Mouse (Mus musculus): ENCODE measurements at regions not wholly inside any gene's neighbourhood (a gene's known extent, or its start where the extent isn't known, plus 50 kb on each side); places are given as distances from the start of the nearest gene placed in this dataset.
"Not testable (repeated sequence)": the region's sequence is repeated elsewhere in the genome, so short reads cannot be mapped to it uniquely, and the experiment has no call there.

GRCm38 (mm10) chr10:111624624-111625023, 118.5 kb downstream of the Phlda1 start:
- no peak for DNase-seq
- intact Hi-C loops (cut with DNase I), result no loop called here

GRCm38 (mm10) chr10:111625573-111625972, 119.5 kb downstream of the Phlda1 start:
- DNase-seq, result no peak
- intact Hi-C loops (cut with DNase I), result no loop called here

- intact Hi-C loops (cut with DNase I), result no loop called here
- DNase-seq, result no peak
Measured at GRCm38 (mm10) chr10:111626009-111626408, 119.9 kb downstream of the Phlda1 start.

- DNase-seq, result peak in 1 of 2 experiments; percentile 24
- intact Hi-C loops (cut with DNase I), result loop anchor here (5.0 kb wide), 1 partner anchor 134 kb away; no protein-coding TSS in a partner anchor
Measured at GRCm38 (mm10) chr10:111636283-111636682, 130.2 kb downstream of the Phlda1 start.

- intact Hi-C loops (cut with DNase I), result loop anchor here (5.0 kb wide), 1 partner anchor 135 kb away; no protein-coding TSS in a partner anchor
- no peak for DNase-seq
Measured at GRCm38 (mm10) chr10:111637084-111637735, 131.1 kb downstream of the Phlda1 start.

- no peak for DNase-seq
- intact Hi-C loops (cut with DNase I), result loop anchor here (5.0 kb wide), 1 partner anchor 138 kb away; no protein-coding TSS in a partner anchor
Measured at GRCm38 (mm10) chr10:111639866-111640265, 133.8 kb downstream of the Phlda1 start.

- intact Hi-C loops (cut with DNase I), result no loop called here
Measured at GRCm38 (mm10) chr10:111642683-111643082, 136.6 kb downstream of the Phlda1 start.

GRCm38 (mm10) chr10:111653773-111654172, 147.7 kb downstream of the Phlda1 start:
- DNase-seq; intact Hi-C loops (cut with DNase I): not testable (repeated sequence)

More at GRCm38 (mm10) chr10:111642683-111643082, 136.6 kb downstream of the Phlda1 start:
- DNase-seq, result no peak

- intact Hi-C loops (cut with DNase I), result no loop called here
- DNase-seq, result no peak
Measured at GRCm38 (mm10) chr10:111654364-111655226, 148.5 kb downstream of the Phlda1 start.

GRCm38 (mm10) chr10:111658828-111659227, 152.7 kb downstream of the Phlda1 start:
- no peak for DNase-seq
- intact Hi-C loops (cut with DNase I), result no loop called here

GRCm38 (mm10) chr10:111662665-111663064, 156.6 kb downstream of the Phlda1 start:
- intact Hi-C loops (cut with DNase I), result no loop called here
- DNase-seq, result no peak

GRCm38 (mm10) chr10:111665834-111666233, 159.7 kb downstream of the Phlda1 start:
- no peak for DNase-seq
- intact Hi-C loops (cut with DNase I), result no loop called here

- no peak for DNase-seq
- intact Hi-C loops (cut with DNase I), result no loop called here
Measured at GRCm38 (mm10) chr10:111666963-111667362, 160.9 kb downstream of the Phlda1 start.

GRCm38 (mm10) chr10:111668639-111669038, 162.6 kb downstream of the Phlda1 start:
- intact Hi-C loops (cut with DNase I), result no loop called here
- DNase-seq, result no peak

- no peak for DNase-seq
- intact Hi-C loops (cut with DNase I), result no loop called here
Measured at GRCm38 (mm10) chr10:111669658-111670057, 163.6 kb downstream of the Phlda1 start.

GRCm38 (mm10) chr10:111670666-111671065, 164.6 kb downstream of the Phlda1 start:
- DNase-seq, result peak in 1 of 2 experiments; percentile 29
- intact Hi-C loops (cut with DNase I), result no loop called here

- intact Hi-C loops (cut with DNase I), result no loop called here
- DNase-seq, result no peak
Measured at GRCm38 (mm10) chr10:111672454-111673316, 166.6 kb downstream of the Phlda1 start.

- intact Hi-C loops (cut with DNase I), result no loop called here
- DNase-seq, result no peak
Measured at GRCm38 (mm10) chr10:111673317-111673610, 167.2 kb downstream of the Phlda1 start.

GRCm38 (mm10) chr10:111676255-111676654, 170.2 kb downstream of the Phlda1 start:
- DNase-seq, result no peak
- intact Hi-C loops (cut with DNase I), result loop anchor here (5.0 kb wide), 2 partner anchors 79 to 169 kb away; partner anchors contain the start of gene Phlda1

- DNase-seq, result no peak
- intact Hi-C loops (cut with DNase I), result no loop called here
Measured at GRCm38 (mm10) chr10:111680919-111681318, 174.8 kb downstream of the Phlda1 start.

Measured in heart, postnatal 36 days (tissue).